Mouse (Mus musculus) midbrain, postnatal 0 days (tissue): Measurements from ENCODE around the gene Ano4. TPM values are rescaled to one million over a fixed set of nuclear protein-coding genes. Genes with fewer than 3 reads are reported as not detected.

Experiments
- ATAC-seq: fragments of 200-750 bp; cut with Nextera tagmentation; 2 replicates; pipeline ENCODE4 v1.8.0; 2017; ENCODE audit warnings: moderate number of reproducible peaks, mild to moderate bottlenecking, moderate TSS enrichment, moderate library complexity; ENCODE audit not compliant: low FRiP score
- DNase-seq: peaks from one replicate; pipeline ENCODE4 v3.0.0-alpha.2; 2015; ENCODE audit warnings: low spot score
- H3K27ac ChIP-seq: fragments of 300-500 bp; sonication (generic); 2 replicates; pipeline ENCODE4 v1.5.1; 2014; ENCODE audit warnings: low read depth, mild to moderate bottlenecking, low read length, mixed read lengths
- H3K27me3 ChIP-seq: fragments of 300-500 bp; sonication (generic); 2 replicates; pipeline ENCODE4 v1.6.1; 2014; ENCODE audit warnings: low read length, control low read depth, mixed read lengths; ENCODE audit not compliant: insufficient read depth
- H3K36me3 ChIP-seq: fragments of 300-500 bp; sonication (generic); 2 replicates; pipeline ENCODE4 v1.6.1; 2014; ENCODE audit warnings: low read length, control low read depth, mixed read lengths; ENCODE audit not compliant: insufficient read depth
- H3K4me1 ChIP-seq: fragments of 300-500 bp; sonication (generic); 2 replicates; pipeline ENCODE4 v1.6.1; 2014; ENCODE audit warnings: mild to moderate bottlenecking, control low read depth, antibody characterized with exemption, low read length, mixed read lengths; ENCODE audit not compliant: insufficient read depth
- H3K4me2 ChIP-seq: fragments of 300-500 bp; sonication (generic); 2 replicates; pipeline ENCODE4 v1.6.1; 2014; ENCODE audit warnings: low read depth, mild to moderate bottlenecking, low read length, mixed read lengths; ENCODE audit not compliant: poor library complexity, severe bottlenecking
- H3K4me3 ChIP-seq: fragments of 300-500 bp; sonication (generic); 2 replicates; pipeline ENCODE4 v1.5.1; 2014; ENCODE audit warnings: low read depth, mild to moderate bottlenecking, low read length, moderate library complexity
- H3K9ac ChIP-seq: fragments of 300-500 bp; sonication (generic); replicated peaks from 2 replicates; pipeline ENCODE4 v1.6.1; 2014; ENCODE audit warnings: mild to moderate bottlenecking, low read length, moderate library complexity, mixed read lengths; ENCODE audit not compliant: poor library complexity, severe bottlenecking
- H3K9me3 ChIP-seq: fragments of 300-500 bp; sonication (generic); 2 replicates; pipeline ENCODE4 v1.6.1; 2016; ENCODE audit warnings: low read length, control low read depth
- CTCF ChIP-seq: IDR thresholded peaks from 2 replicates; pipeline ENCODE4 v1.5.1; 2016; ENCODE audit warnings: antibody characterized with exemption, mild to moderate bottlenecking
- WGBS: fragments of 180-500 bp; shearing (Covaris S2); extraction: QIAGEN DNeasy Blood & Tissue Kit; methylation state at CpG from one replicate; pipeline ENCODE4 v1.1.7; 2014; 5-methylcytosine and 5-hydroxymethylcytosine counted together
- polyA plus RNA-seq: library from polyadenylated mRNA; unstranded; fragments of >200 nt; fragmentation: Nextera tagmentation; extraction: Ambion mirVana; gene quantifications from 2 replicates; pipeline ENCODE4 v1.2.1, GENCODE M21; 2015
- total RNA-seq: library from RNA; depleted of rRNA; stranded (reverse); fragments of >200 nt; gene quantifications from 2 replicates; pipeline ENCODE4 v1.2.3, GENCODE M21; 2014

Gene Ano4
- total and polyA plus RNA-seq, 2 experiments from 2014 or later, result 5.8 to 11.3 TPM

DNA sequence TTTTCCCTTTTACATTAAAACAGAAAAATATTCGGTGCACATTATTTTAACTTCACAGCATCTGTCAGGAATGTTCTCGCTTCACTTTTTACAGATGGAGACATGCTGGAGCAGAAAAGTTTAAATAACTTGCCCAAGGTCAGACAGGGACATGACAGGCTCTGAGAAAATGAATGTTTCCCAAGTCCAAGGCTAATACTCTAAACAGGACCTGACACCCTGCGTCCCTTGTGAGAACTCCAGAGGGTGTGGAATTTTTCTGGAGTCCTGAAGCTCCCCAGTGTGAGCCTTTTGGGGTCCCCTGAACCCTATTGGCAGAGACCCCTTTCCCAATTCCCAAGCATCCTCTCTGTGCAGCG, 451 bp downstream of the Ano4 start:
- Histone ChIP-seq H3K9ac (peak overlapping the region; percentile 64), H3K27ac (no peak overlapping the region), H3K27me3 (peaks cover 19% of the 10 kb centered on the region), H3K4me2 (peak overlapping the region; percentile 96), H3K9me3 (no peaks in the 10 kb centered on the region), H3K4me1 (peaks cover 4% of the 10 kb centered on the region; the same call in 1 of the 2 replicates), H3K36me3 (no peaks in the 10 kb centered on the region), H3K4me3 (peak overlapping the region; percentile 63)
- ATAC-seq (no peak), DNase-seq (no peak)
- TF ChIP-seq CTCF, result no peak
- 21% methylated on average over 4 of the region's 4 CpGs for WGBS

DNA sequence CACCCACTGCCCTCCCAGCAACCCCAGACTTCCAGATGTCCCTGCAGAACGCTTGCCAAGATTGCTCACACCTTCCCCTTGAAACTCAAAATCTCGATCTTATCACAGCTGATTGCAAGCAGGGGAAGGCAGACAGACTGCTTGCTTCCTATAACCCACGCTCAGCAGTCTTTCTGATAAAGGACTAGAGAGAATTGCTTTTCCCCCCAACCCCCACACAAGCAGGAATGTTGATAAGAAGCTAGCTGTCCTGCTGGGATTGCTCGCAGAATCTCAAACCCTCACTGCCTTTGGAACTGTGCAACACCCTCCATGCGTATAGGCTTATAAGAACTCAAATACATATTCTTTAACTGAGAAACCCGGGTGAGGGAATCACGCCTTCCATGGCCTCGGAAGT, 846 bp downstream of the Ano4 start:
- DNase-seq (no peak), ATAC-seq (no peak)
- H3K27ac ChIP-seq, result no peak overlapping the region
- no peak for TF ChIP-seq CTCF
- H3K4me3 ChIP-seq, result no peak overlapping the region
- H3K4me2 ChIP-seq, result no peak overlapping the region
- H3K9me3 ChIP-seq, result no peaks in the 10 kb centered on the region
- no peaks in the 10 kb centered on the region for H3K36me3 ChIP-seq
- H3K27me3 ChIP-seq, result peaks cover 19% of the 10 kb centered on the region
- no peak overlapping the region for H3K9ac ChIP-seq
- peaks cover 4% of the 10 kb centered on the region; the same call in 1 of the 2 replicates for H3K4me1 ChIP-seq
- WGBS, result 28% methylated on average over 8 of the region's 8 CpGs

DNA sequence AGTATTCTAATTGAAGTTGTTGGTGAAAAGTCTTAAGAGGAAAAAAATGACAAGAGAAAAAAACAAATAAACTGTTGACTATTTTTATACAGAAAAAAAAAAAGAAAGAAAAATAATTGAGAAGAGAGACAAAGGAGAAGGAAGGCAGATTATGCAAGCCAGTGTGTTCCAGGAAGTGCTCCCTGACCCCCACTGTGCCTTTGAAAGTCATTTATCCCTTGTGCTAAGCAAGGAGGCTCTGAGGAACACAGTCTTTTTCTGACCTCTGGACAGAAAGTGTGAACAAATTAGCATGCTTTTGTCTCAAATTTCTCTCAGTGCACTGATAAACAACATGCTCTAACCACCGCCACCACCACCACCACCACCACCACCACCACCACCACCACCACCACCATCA, 14.3 kb downstream of the Ano4 start:
- no peaks in the 10 kb centered on the region for H3K27me3 ChIP-seq
- no peak overlapping the region for H3K4me2 ChIP-seq
- no peak for TF ChIP-seq CTCF
- no peaks in the 10 kb centered on the region for H3K9me3 ChIP-seq
- ATAC-seq (no peak), DNase-seq (no peak)
- H3K4me1 ChIP-seq, result no peaks in the 10 kb centered on the region
- 100% methylated on average over 1 of the region's 1 CpGs for WGBS
- no peak overlapping the region for H3K27ac ChIP-seq
- no peaks in the 10 kb centered on the region for H3K36me3 ChIP-seq
- no peak overlapping the region for H3K9ac ChIP-seq
- no peak overlapping the region for H3K4me3 ChIP-seq

DNA sequence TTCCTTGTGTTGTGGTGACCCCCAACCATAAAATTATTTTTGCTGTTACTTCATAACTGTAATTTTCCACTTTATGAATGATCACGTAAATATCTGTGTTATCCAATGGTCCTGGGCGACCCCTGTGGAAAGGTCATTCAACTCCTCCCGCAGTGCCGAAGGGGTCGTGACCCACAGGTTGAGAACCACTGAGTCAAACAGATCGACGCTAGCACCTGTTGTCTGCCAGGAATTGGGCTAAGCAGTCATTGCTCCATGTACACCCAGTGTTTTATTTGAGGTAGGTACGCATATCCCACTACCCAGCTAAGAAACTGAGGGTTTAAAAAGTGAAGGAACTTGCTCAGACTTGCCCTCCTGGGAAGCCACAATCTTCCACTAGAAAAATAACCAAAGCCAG, 14.8 kb downstream of the Ano4 start:
- TF ChIP-seq CTCF, result no peak
- Histone ChIP-seq H3K4me1 (no peaks in the 10 kb centered on the region), H3K4me3 (no peak overlapping the region), H3K36me3 (no peaks in the 10 kb centered on the region), H3K9me3 (no peaks in the 10 kb centered on the region), H3K27ac (no peak overlapping the region), H3K4me2 (no peak overlapping the region), H3K27me3 (no peaks in the 10 kb centered on the region), H3K9ac (no peak overlapping the region)
- 87% methylated on average over 8 of the region's 8 CpGs for WGBS
- ATAC-seq, result no peak
- no peak for DNase-seq

DNA sequence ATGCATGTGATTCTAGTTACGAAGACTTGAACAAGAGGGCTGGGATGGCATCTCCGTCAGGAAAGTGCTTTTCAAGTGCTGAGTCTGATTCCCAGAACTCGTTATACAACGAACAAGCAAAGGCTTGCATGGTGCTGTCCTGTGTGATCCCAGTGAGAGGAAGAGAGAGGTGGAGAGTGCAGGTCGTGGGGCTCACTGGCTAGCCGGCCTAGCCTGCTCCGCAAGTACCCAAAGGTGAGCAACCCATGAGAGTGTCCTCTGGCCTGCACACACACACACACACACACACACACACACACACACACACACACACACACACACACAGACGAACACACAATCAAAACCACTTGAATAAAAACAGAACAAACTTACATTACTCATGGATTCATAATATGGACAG, 15.7 kb downstream of the Ano4 start:
- H3K4me3 ChIP-seq, result no peak overlapping the region
- H3K9ac ChIP-seq, result no peak overlapping the region
- no peak for TF ChIP-seq CTCF
- DNase-seq (no peak), ATAC-seq (no peak)
- H3K27me3 ChIP-seq, result no peaks in the 10 kb centered on the region
- H3K4me1 ChIP-seq, result no peaks in the 10 kb centered on the region
- H3K4me2 ChIP-seq, result no peak overlapping the region
- H3K9me3 ChIP-seq, result no peaks in the 10 kb centered on the region
- no peak overlapping the region for H3K27ac ChIP-seq
- H3K36me3 ChIP-seq, result no peaks in the 10 kb centered on the region
- 82% methylated on average over 8 of the region's 8 CpGs for WGBS

DNA sequence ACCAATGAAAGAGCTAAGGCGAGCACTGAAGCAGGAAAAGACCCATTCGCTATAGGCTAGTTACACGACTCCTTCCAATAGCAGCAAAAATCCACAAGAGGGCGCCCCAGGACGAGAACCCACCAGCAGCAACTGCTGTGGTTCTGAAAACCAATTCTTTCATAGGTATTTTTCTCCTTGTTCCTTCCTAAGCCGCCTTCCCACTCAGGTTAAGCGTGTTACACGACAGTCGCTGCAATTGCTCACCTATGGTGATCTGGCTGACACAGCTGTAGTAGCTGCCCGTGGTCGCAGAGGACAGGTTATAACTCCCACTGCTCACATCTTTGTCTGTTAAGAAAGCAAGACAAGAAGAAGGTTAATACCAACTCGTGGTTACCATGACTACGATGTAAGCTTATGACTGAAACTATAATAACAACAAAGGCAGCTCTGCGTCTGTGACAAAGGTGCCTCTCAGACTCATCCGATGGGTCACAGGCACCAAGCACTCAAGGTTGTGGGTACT, 17.5 kb downstream of the Ano4 start:
- Histone ChIP-seq H3K9ac (no peak overlapping the region), H3K27ac (no peak overlapping the region)
- DNase-seq, result peak; percentile 83

More for the DNA sequence above, 17.5 kb downstream of the Ano4 start:
- Histone ChIP-seq H3K4me3 (no peak overlapping the region), H3K4me2 (no peak overlapping the region), H3K9me3 (no peaks in the 10 kb centered on the region), H3K27me3 (no peaks in the 10 kb centered on the region), H3K4me1 (no peaks in the 10 kb centered on the region), H3K36me3 (no peaks in the 10 kb centered on the region)
- peak; percentile 85 for ATAC-seq
- 9% methylated on average over 15 of the region's 15 CpGs for WGBS
- TF ChIP-seq CTCF, result peak; percentile 96
